Mouse (Mus musculus): ENCODE measurements around the gene Lmo3. TPM values are rescaled to one million over a fixed set of nuclear protein-coding genes. Genes with fewer than 3 reads are reported as not detected.

Gene Lmo3
- total RNA-seq (2012; rRNA removed) (not detected in 2 replicates), polyA plus RNA-seq (2012; ENCODE audit: insufficient read depth in 1 of 2, insufficient read length in 2 of 2, low read depth in 1 of 2, low replicate concordance in 2 of 2, missing spikeins in 1 of 2) (not detected)

DNA sequence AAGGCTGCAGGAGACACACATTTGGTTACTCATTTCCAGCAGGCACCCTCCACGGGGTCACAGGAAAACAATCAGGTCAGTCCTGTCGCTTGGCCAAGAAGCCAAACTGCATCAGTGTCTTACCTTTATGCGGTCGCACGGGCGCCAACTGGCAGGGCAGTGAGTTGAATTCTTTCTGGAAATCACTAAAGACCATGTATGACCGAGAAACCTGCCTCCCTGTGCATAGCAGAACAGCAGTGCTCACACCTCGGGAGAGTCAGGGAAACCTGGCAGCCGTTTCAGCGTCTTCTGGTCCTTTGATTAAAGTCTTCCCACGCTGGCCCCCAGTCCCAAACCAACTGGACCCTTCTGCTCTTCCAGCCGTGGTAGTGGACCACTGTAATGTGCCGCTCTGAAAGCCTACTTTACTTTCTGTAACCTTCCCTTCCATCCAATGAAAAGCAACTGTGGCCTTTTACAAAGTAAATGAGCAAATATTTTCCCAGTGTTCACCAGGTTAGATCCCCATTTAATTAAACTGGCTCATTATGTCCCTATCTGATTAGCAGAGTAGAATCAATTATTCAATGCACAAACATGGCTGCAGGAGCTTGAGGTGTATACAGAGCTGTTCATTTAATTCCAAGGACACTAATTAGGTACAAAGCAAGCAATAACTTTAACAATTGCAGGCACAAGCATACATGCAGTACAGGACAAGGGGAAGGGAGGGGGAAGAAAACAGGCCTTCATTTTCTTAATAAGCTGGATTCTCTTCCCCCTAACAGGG is at the start of gene Lmo3:
Gene Lmo3, minus strand, starts transcription at position 235 of the 772 bp plus-strand sequence.
- Histone ChIP-seq H3K9me3 (replicated peaks; ENCODE audit: insufficient read depth, low read length) (no peaks in the 10 kb centered on the region), H3K9ac (ENCODE audit: control insufficient read depth, low read depth, low read length, poor library complexity, severe bottlenecking) (no peak within 1 kb of the TSS), H3K36me3 (ENCODE audit: control insufficient read depth in 1 of 2, insufficient read depth in 2 of 2, low read length in 2 of 2) (no peaks in the 10 kb centered on the region), H3K4me3 (ENCODE audit: control insufficient read depth in 1 of 2, insufficient read depth in 1 of 2, low read depth in 2 of 2, low read length in 2 of 2) (no peak within 1 kb of the TSS), H3K4me1 (ENCODE audit: control insufficient read depth in 1 of 2, insufficient read depth in 2 of 2, low read length in 2 of 2) (no peaks in the 10 kb centered on the region), H3K27ac (ENCODE audit: control insufficient read depth, low read depth, low read length) (no peak within 1 kb of the TSS), H3K79me2 (ENCODE audit: control insufficient read depth, insufficient read depth, low read length, poor library complexity) (no peaks in the 10 kb centered on the region), H3K27me3 (ENCODE audit: control insufficient read depth in 1 of 2, insufficient read depth in 2 of 2, low read length in 2 of 2) (no peaks in the 10 kb centered on the region)
- no peak for TF ChIP-seq USF2 (IDR thresholded peaks at IDR 0.05; ENCODE audit: borderline replicate concordance in 1 of 2, insufficient read depth in 1 of 2, low read depth in 1 of 2, low read length in 2 of 2)
- TF ChIP-seq POLR2A (IDR thresholded peaks at IDR 0.05; ENCODE audit: control insufficient read depth in 1 of 2, insufficient read depth in 1 of 2, low read depth in 1 of 2, low read length in 2 of 2, poor library complexity in 1 of 2) = no peak
- no peak for TF ChIP-seq CHD2 (IDR thresholded peaks at IDR 0.05; ENCODE audit: low read length)
- no peak for DNase-seq (ENCODE audit: low read depth, low spot score)

DNA sequence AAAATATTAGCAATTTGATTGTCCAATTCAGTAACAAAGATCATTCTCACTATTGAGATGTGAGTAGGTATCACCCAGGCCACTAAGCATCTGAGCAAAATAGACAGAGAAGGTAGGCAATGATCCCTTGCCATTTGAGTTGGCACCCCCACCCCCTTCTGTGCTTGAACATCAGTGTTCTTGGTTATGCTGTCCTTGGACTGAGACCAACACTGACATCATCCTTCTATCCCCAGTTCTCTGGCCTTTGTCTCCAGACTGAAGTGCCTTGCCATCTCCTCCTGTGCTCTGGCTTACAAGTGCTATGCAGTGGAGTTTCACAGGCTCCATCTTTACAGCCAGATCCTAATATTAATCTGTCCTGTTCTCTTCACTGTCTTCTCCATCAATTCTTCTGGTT is 39.0 kb upstream of the Lmo3 start:
- Histone ChIP-seq H3K4me3 (ENCODE audit: control insufficient read depth in 1 of 2, insufficient read depth in 1 of 2, low read depth in 2 of 2, low read length in 2 of 2) (no peak overlapping the region), H3K4me1 (ENCODE audit: control insufficient read depth in 1 of 2, insufficient read depth in 2 of 2, low read length in 2 of 2) (no peaks in the 10 kb centered on the region), H3K9me3 (replicated peaks; ENCODE audit: insufficient read depth, low read length) (no peaks in the 10 kb centered on the region), H3K27me3 (ENCODE audit: control insufficient read depth in 1 of 2, insufficient read depth in 2 of 2, low read length in 2 of 2) (no peaks in the 10 kb centered on the region), H3K36me3 (ENCODE audit: control insufficient read depth in 1 of 2, insufficient read depth in 2 of 2, low read length in 2 of 2) (no peaks in the 10 kb centered on the region), H3K79me2 (ENCODE audit: control insufficient read depth, insufficient read depth, low read length, poor library complexity) (no peaks in the 10 kb centered on the region), H3K27ac (ENCODE audit: control insufficient read depth, low read depth, low read length) (no peak overlapping the region), H3K9ac (ENCODE audit: control insufficient read depth, low read depth, low read length, poor library complexity, severe bottlenecking) (no peak overlapping the region)
- TF ChIP-seq EP300 (IDR thresholded peaks at IDR 0.05; ENCODE audit: low read depth in 1 of 2, low read length in 2 of 2) = no peak
- TF ChIP-seq MAFK (IDR thresholded peaks at IDR 0.05; ENCODE audit: borderline replicate concordance, low read depth, low read length) = no peak
- TF ChIP-seq UBTF (IDR thresholded peaks at IDR 0.05; ENCODE audit: borderline replicate concordance, insufficient read depth, low read depth, low read length) = no peak
- TF ChIP-seq TCF12 (IDR thresholded peaks at IDR 0.05; ENCODE audit: low read depth, low read length) = no peak
- TF ChIP-seq MYC (IDR thresholded peaks at IDR 0.05; ENCODE audit: low read depth, low read length) = no peak
- TF ChIP-seq JUND (IDR thresholded peaks at IDR 0.05; ENCODE audit: low read depth, low read length) = no peak
- no peak for TF ChIP-seq ZKSCAN1 (IDR thresholded peaks at IDR 0.05; ENCODE audit: low read depth, low read length)
- TF ChIP-seq KAT2A (conservative IDR thresholded peaks at IDR 0.05; ENCODE audit: low read depth, low read length) = no peak
- no peak for TF ChIP-seq ELF1 (IDR thresholded peaks at IDR 0.05; ENCODE audit: low read depth, low read length)
- TF ChIP-seq ZC3H11A (IDR thresholded peaks at IDR 0.05; ENCODE audit: low read depth, low read length) = no peak
- no peak for TF ChIP-seq GABPA (IDR thresholded peaks at IDR 0.05; ENCODE audit: low read depth, low read length)
- no peak for TF ChIP-seq USF2 (IDR thresholded peaks at IDR 0.05; ENCODE audit: borderline replicate concordance in 1 of 2, insufficient read depth in 1 of 2, low read depth in 1 of 2, low read length in 2 of 2)
- TF ChIP-seq RAD21 (IDR thresholded peaks at IDR 0.05; ENCODE audit: low read depth, low read length) = no peak
- TF ChIP-seq GATA1 (IDR thresholded peaks at IDR 0.05; ENCODE audit: low read depth, low read length) = no peak
- TF ChIP-seq SMC3 (IDR thresholded peaks at IDR 0.05; ENCODE audit: low read depth, low read length) = no peak
- TF ChIP-seq BHLHE40 (IDR thresholded peaks at IDR 0.05; ENCODE audit: borderline replicate concordance, low read depth, low read length) = no peak
- no peak for TF ChIP-seq MXI1 (IDR thresholded peaks at IDR 0.05; ENCODE audit: low read depth, low read length)
- no peak for TF ChIP-seq CHD2 (IDR thresholded peaks at IDR 0.05; ENCODE audit: low read length)
- DNase-seq (ENCODE audit: low read depth, low spot score) = no peak

All from MEL (cell line).